Mouse (Mus musculus) limb, embryonic 14.5 days (tissue): ENCODE data around the gene Gm10799. TPM values are rescaled to one million over a fixed set of nuclear protein-coding genes. Genes with fewer than 3 reads are reported as not detected.
"Not testable (repeated sequence)": the region's sequence is repeated elsewhere in the genome, so short reads cannot be mapped to it uniquely, and the experiment has no call there.

ENCODE experiments used
- ATAC-seq: fragments of 200-750 bp; cut with Nextera tagmentation; 2 replicates; pipeline ENCODE4 v1.8.0; 2017; ENCODE audit warnings: low read depth, moderate number of reproducible peaks, moderate TSS enrichment; ENCODE audit not compliant: low FRiP score
- DNase-seq: peaks from one replicate; pipeline ENCODE4 v3.0.0-alpha.2; 2015; ENCODE audit warnings: low spot score
- H3K27ac ChIP-seq: fragments of 300-500 bp; sonication (generic); replicated peaks from 2 replicates; pipeline ENCODE4 v1.5.1; 2014; ENCODE audit warnings: low read depth, mild to moderate bottlenecking, low read length, moderate library complexity, mixed read lengths
- H3K27me3 ChIP-seq: fragments of 300-500 bp; sonication (generic); 2 replicates; pipeline ENCODE4 v1.6.1; 2014; ENCODE audit warnings: low read length, mixed read lengths; ENCODE audit not compliant: control insufficient read depth, insufficient read depth
- H3K36me3 ChIP-seq: fragments of 300-500 bp; sonication (generic); 2 replicates; pipeline ENCODE4 v1.6.1; 2014; ENCODE audit warnings: mild to moderate bottlenecking, low read length, moderate library complexity, mixed read lengths; ENCODE audit not compliant: control insufficient read depth, insufficient read depth
- H3K4me1 ChIP-seq: fragments of 300-500 bp; sonication (generic); 2 replicates; pipeline ENCODE4 v1.6.1; 2014; ENCODE audit warnings: antibody characterized with exemption, low read length, mixed read lengths; ENCODE audit not compliant: control insufficient read depth, insufficient read depth
- H3K4me2 ChIP-seq: fragments of 300-500 bp; sonication (generic); replicated peaks from 2 replicates; pipeline ENCODE4 v1.6.1; 2014; ENCODE audit warnings: low read depth, mild to moderate bottlenecking, low read length, moderate library complexity; ENCODE audit not compliant: severe bottlenecking
- H3K4me3 ChIP-seq: fragments of 300-500 bp; sonication (generic); replicated peaks from 2 replicates; pipeline ENCODE4 v1.5.1; 2014; ENCODE audit warnings: low read length
- H3K9ac ChIP-seq: fragments of 300-500 bp; sonication (generic); 2 replicates; pipeline ENCODE4 v1.6.1; 2014; ENCODE audit warnings: mild to moderate bottlenecking, low read depth, low read length, moderate library complexity; ENCODE audit not compliant: severe bottlenecking
- H3K9me3 ChIP-seq: fragments of 300-500 bp; sonication (generic); 2 replicates; pipeline ENCODE4 v1.6.1; 2016; ENCODE audit warnings: low read length; ENCODE audit not compliant: control insufficient read depth
- POLR2A ChIP-seq: fragments of 200-500 bp; IDR thresholded peaks from 2 replicates; pipeline ENCODE4 v1.8.0; 2012; ENCODE audit warnings: inconsistent platforms, mild to moderate bottlenecking, moderate library complexity, borderline replicate concordance; ENCODE audit not compliant: insufficient read depth, insufficient read length; ENCODE audit errors: extremely low read depth
- WGBS: fragments of 180-500 bp; shearing (Covaris S2); extraction: QIAGEN DNeasy Blood & Tissue Kit; methylation state at CpG from one replicate; pipeline ENCODE4 v1.1.7; 2014; 5-methylcytosine and 5-hydroxymethylcytosine counted together
- polyA plus RNA-seq, 2 experiments: library from polyadenylated mRNA; depleted of rRNA in 1 of 2; stranded (reverse) in 1 of 2; unstranded in 1 of 2; fragments of >200 nt; fragmentation: Nextera tagmentation in 1 of 2; extraction: Ambion mirVana in 1 of 2; gene quantifications; 2 replicates each; pipeline versions ENCODE4 v1.2.1 to v1.2.3; 2012 to 2014

Gm10799 gene
- polyA plus RNA-seq (2012; rRNA removed), result not detected in 2 replicates
- polyA plus RNA-seq (2014; fragmentation: Nextera tagmentation; extraction: Ambion mirVana), result not detected in 2 replicates

DNA sequence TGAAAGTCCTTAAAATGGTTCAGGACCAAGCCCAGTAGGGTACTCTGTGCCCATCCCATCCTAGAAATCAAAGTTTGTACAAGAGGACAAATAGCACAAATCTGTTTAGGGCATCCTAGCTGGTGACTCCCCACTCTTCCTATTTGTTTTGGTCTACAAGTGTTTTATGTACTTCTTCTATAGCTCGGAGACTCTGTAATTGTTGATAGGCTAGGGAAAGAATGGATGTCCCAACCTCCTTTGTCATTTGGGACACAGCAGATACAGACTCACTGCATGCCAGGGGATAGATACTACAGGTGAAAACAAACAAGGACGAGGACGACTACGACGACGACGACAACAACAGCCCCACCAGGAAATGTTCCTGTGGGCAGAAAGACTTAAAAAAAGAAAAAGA, at the start of gene Gm10799:
Gm10799 (minus strand) TSS at position 101 of the 400 bp plus-strand sequence.
- H3K9ac ChIP-seq, H3K27me3 ChIP-seq, H3K27ac ChIP-seq, H3K4me1 ChIP-seq, H3K4me2 ChIP-seq, H3K9me3 ChIP-seq, H3K36me3 ChIP-seq, ATAC-seq, H3K4me3 ChIP-seq, DNase-seq: not testable (repeated sequence)
- 86% methylated on average over 7 of the region's 7 CpGs for WGBS

DNA sequence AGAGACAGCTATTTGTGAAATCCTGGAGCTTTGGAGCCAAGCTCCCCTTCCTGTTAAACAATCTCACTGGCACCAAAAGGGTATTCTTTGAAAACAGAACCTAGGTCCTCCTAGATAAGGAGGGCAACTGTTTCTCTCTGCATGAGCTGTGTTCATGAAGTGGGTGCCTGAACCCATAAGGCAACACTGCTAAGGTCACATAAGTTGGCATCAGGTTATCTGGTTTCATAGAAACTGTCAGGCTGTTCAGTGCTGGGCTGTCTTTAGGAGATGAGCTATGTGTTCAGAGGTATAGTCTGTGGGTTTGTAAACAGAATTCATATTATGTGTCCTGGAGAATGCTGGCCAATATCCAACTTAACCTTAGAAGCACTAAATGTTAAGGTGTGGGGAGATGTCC, 48.8 kb upstream of the Gm10799 start:
- not testable (repeated sequence) for H3K9ac ChIP-seq, DNase-seq, H3K9me3 ChIP-seq, H3K4me3 ChIP-seq, ATAC-seq, H3K4me2 ChIP-seq, H3K27me3 ChIP-seq, H3K27ac ChIP-seq, H3K4me1 ChIP-seq, H3K36me3 ChIP-seq

DNA sequence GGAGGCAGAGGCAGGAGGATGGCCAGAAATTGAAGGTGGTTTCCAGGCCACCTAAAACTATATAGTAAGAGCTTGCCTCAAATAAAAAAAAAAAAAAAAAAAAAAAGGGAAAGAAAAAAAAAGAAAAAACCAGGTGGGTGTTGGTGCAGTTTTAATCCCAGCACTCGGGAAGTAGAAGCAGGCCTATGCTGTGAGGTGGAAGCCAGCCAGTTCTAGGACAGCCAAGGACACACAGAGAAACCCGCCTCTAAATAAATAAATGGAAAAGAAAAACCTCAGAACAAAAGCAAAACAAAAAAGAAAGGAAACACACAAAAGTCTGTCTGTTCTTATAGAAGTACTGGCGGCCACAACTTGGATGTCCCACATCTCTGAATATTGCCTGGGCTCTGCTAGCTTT, 46.5 kb upstream of the Gm10799 start:
- Histone ChIP-seq H3K4me3 (no peak overlapping the region), H3K9ac (no peak overlapping the region), H3K4me2 (no peak overlapping the region), H3K36me3 (no peaks in the 10 kb centered on the region), H3K9me3 (no peaks in the 10 kb centered on the region), H3K27me3 (no peaks in the 10 kb centered on the region), H3K4me1 (no peaks in the 10 kb centered on the region), H3K27ac (no peak overlapping the region)
- DNase-seq (no peak), ATAC-seq (no peak)
- TF ChIP-seq POLR2A, result no peak
- 92% methylated on average over 3 of the region's 3 CpGs for WGBS

GRCm38 (mm10) chr2:104113563-104113962, 45.2 kb upstream of the Gm10799 start:
- H3K4me1 ChIP-seq, H3K9me3 ChIP-seq, H3K9ac ChIP-seq, H3K4me2 ChIP-seq, H3K36me3 ChIP-seq, ATAC-seq, H3K4me3 ChIP-seq, H3K27ac ChIP-seq, H3K27me3 ChIP-seq, DNase-seq: not testable (repeated sequence)

DNA sequence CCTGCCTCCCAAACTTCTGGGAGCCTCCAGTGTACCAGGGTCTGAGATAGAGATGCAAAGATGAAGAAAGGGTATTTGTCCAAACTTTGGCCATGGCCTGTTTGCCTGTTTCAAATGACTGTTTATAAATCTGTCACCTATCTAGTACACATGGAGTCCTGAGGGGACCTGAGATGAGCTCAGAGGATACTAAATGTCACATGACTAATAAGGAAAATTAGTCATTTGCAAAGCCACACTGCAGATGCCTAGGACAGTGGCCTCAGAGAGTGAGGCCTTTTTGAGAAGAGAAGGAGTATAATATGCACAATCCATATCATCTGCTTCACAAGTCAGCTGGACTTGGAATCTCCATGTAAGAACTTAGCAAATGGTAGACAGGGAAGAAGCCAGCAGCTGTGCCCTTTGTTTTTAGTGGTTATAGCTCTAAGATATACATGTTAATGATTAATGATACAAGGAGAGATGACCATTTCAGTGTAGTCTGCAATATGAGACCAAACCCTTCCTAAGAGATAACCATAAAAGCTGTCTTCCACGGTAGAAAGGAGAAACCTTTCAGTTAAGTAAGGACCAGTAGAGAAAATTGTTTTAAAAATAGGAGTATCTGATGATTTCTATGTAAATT, 42.9 kb upstream of the Gm10799 start:
- H3K4me3 ChIP-seq, H3K27me3 ChIP-seq, H3K4me2 ChIP-seq, H3K27ac ChIP-seq, H3K36me3 ChIP-seq, H3K9me3 ChIP-seq, H3K4me1 ChIP-seq, DNase-seq, H3K9ac ChIP-seq, ATAC-seq: not testable (repeated sequence)
- WGBS, result no CpG with 5 or more reads among the region's 1 CpGs

DNA sequence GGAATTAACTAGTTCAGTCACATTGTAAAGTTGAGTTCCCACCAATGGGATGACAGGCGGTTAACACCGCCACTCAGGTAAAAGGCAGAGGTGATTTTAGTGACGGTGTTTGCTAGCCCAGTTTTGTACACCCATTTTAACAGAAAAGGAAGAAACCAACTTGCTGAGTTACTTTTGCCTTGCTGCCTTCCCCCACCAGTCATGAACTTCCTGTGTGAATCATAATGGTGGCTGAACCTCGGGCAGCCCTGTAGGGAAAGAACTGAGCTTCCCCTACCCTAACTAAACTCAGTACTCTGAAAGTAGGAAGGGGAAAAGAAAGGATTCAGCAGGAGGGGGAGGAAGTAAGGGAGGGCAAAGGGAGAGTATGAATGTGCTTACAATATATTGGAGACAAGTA, 41.7 kb upstream of the Gm10799 start:
- Histone ChIP-seq H3K9me3 (no peaks in the 10 kb centered on the region), H3K27ac (no peak overlapping the region), H3K27me3 (no peaks in the 10 kb centered on the region), H3K4me2 (no peak overlapping the region), H3K4me1 (no peaks in the 10 kb centered on the region), H3K36me3 (no peaks in the 10 kb centered on the region), H3K4me3 (no peak overlapping the region), H3K9ac (no peak overlapping the region)
- DNase-seq (no peak), ATAC-seq (no peak)
- TF ChIP-seq POLR2A, result no peak
- WGBS, result 78% methylated on average over 4 of the region's 4 CpGs
